Mouse (Mus musculus) liver, embryonic 15.5 days (tissue): Measurements from ENCODE around the gene Dnajb11. TPM values are rescaled to one million over a fixed set of nuclear protein-coding genes. Genes with fewer than 3 reads are reported as not detected.

ENCODE experiments used
- polyA plus RNA-seq: library from polyadenylated mRNA; unstranded; fragments of >200 nt; fragmentation: Nextera tagmentation; extraction: Ambion mirVana; gene quantifications from 2 replicates; pipeline ENCODE4 v1.2.1, GENCODE M21; 2015

Gene Dnajb11
- polyA plus RNA-seq, 1 experiment from 2014 or later, result 60.7 TPM

Other genes starting within 250 kb of the Dnajb11 start
- gene Dgkg, start 200.6 kb upstream of the Dnajb11 start, polyA plus RNA-seq, result 1.3 and 1.4 TPM in 2 replicates
- gene Crygs, start 46.3 kb upstream of the Dnajb11 start, polyA plus RNA-seq, result 0.16 and 0.22 TPM in 2 replicates
- 22.9 and 27.6 TPM in 2 replicates for gene Tbccd1, start 176 bp upstream of the Dnajb11 start, polyA plus RNA-seq
- 2,676 and 4,109 TPM in 2 replicates for gene Ahsg, start 33.4 kb downstream of the Dnajb11 start, polyA plus RNA-seq
- 7.3 and 12.9 TPM in 2 replicates for gene Fetub, start 60.5 kb downstream of the Dnajb11 start, polyA plus RNA-seq
- 2.2 and 4.9 TPM in 2 replicates for gene Hrg, start 93.2 kb downstream of the Dnajb11 start, polyA plus RNA-seq
- gene Kng2, start 171.6 kb downstream of the Dnajb11 start, polyA plus RNA-seq, result 66.0 and 93.3 TPM in 2 replicates
- gene Kng1, start 200.0 kb downstream of the Dnajb11 start, polyA plus RNA-seq, result 918 and 1,131 TPM in 2 replicates
- 58.3 and 60.6 TPM in 2 replicates for gene Eif4a2, start 249.6 kb downstream of the Dnajb11 start, polyA plus RNA-seq